Mouse (Mus musculus) G1E (cell line): ENCODE data around the gene Plekho2.

Experiments
- CTCF ChIP-seq: IDR thresholded peaks from 2 replicates; pipeline ENCODE4 v1.5.1; 2012; ENCODE audit warnings: low read depth, low read length, inconsistent platforms, mixed read lengths
- GATA1 ChIP-seq: IDR thresholded peaks from 2 replicates; pipeline ENCODE4 v1.6.1; 2012; ENCODE audit warnings: borderline replicate concordance, low read length, inconsistent platforms, mixed read lengths
- POLR2AphosphoS5 ChIP-seq: IDR thresholded peaks from 2 replicates; pipeline ENCODE4 v1.6.1; 2012; ENCODE audit warnings: low read depth, low read length, inconsistent platforms; ENCODE audit not compliant: insufficient replicate concordance
- TAL1 ChIP-seq: conservative IDR thresholded peaks from 2 replicates; pipeline ENCODE4 v1.6.1; 2012; ENCODE audit warnings: low read depth, low read length, inconsistent platforms, mixed read lengths

DNA sequence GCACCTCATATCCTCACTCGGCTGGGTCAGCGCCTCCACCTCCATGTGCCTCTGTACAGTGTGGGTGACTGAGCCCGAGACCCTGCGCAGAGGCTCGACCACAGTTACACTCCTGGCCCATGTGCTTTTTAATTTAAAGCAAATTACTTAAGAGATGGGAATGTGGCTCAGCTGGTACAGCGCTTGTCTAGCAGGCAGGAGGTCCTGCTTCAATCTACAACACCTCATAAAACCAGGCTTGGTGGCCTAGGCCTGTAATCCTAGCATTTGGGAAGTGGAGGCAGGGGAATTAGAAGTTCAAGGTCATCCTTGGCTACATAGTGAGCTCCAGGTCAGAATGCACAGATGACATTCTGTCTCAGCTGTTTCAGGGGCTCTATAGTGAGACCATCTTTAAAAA is 21.0 kb downstream of the Plekho2 start:
- TF ChIP-seq CTCF (no peak), TAL1 (no peak), POLR2AphosphoS5 (no peak), GATA1 (no peak)
